Mouse (Mus musculus) frontal cortex, postnatal 36 days (tissue): ENCODE measurements around the gene Nfatc2.

Experiments
- DNase-seq, 2 experiments: peaks; one replicate each; pipeline ENCODE4 v3.0.0; 2022; ENCODE audit warnings: low spot score in 2 of 2

Gene Nfatc2

DNA sequence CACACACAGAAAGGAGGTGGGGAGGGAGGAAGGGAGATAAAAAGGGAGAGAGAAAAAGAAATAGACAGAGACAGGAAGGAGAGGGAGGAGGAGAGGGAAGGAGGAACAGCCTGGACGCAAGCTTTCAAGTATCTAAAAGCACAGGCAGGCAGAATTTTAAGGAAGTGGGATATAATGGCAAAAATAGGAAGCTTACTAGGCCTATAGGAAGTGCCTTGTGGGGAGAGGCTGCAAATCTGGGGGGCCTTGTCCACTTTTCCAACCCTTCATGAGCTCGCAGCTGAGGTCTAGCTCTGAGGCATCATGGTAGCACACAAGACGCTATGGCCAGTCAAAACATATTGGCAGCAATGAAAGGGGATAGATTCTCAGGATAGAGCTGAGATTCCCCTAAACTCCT is 22.3 kb downstream of the Nfatc2 start:
- no peak for DNase-seq

DNA sequence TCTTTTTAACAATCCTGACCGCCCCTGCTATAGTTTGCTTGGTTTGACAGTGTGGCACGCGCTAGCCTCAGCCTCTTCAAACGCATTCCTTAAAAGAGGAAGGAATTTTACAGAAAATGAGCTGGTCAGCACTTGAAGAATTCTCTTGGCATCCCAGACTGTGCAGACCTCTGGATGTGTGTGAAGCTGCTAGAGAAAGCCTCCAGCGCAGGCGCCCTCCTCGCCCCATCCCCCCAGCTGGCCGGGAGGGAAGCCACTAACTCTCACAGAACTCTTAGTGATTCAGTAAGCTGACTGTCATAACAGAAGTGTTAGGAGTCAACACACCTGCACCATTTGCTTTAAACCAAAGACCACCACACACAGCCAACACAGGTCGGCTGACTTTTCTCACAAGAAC is 23.3 kb downstream of the Nfatc2 start:
- no peak for DNase-seq

DNA sequence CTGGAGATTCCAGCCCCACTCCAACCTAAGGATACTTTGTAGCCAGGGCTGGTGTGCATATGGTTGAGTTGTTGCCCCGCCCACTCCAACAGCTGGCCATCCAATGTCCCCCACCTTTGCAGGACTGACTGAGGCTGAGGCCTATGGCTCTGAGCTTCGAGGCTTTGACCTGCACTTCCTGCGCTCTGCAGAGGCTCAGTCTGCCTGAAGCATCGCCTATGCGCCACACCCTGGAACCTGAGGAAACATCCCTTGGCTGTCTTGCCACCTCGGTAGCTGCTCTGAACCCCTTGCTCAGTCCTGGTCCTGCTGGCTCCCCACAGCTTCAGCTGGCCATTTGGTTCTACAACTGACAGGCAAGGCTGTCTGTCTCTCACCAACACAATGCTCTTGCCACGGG is 24.1 kb downstream of the Nfatc2 start:
- no peak for DNase-seq

DNA sequence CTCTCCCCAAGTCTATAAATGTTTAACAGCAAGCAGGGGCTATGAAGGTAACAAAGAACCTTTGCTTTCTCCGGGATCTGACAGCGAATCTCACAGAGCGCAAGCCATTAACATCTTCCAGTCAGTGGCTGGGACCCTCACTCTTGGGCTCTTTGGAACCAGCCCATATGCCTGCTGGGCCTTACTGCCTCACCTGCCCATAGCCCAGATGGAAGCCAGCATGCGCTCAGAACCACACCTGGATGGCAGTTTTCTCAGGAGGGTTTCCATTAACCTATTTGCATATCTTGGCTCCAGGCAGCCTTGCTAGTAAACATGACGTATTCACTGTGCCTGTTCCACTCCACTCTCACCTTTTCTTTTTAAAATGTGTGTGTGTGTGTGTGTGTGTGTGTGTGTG is 25.6 kb downstream of the Nfatc2 start:
- no peak for DNase-seq

DNA sequence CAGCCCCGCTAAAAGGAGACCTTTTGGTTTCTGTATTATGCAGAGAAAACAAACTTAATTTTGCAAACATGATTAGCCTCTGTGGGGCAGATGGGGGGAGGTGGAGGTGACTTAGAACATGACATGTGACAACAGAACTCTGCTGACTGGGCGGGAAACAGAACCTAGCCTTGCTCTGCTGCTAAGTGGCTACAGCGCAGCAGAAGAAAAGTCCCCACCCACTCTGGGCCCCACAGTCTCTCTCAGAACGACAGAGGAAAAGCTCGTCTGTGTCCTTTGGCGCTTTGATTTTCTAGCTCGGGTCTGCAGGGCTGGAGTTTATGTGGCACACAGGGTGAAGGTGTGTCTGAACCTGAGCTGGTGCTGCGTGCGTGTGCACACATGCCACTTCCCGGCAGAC is 26.5 kb downstream of the Nfatc2 start:
- DNase-seq, result no peak

DNA sequence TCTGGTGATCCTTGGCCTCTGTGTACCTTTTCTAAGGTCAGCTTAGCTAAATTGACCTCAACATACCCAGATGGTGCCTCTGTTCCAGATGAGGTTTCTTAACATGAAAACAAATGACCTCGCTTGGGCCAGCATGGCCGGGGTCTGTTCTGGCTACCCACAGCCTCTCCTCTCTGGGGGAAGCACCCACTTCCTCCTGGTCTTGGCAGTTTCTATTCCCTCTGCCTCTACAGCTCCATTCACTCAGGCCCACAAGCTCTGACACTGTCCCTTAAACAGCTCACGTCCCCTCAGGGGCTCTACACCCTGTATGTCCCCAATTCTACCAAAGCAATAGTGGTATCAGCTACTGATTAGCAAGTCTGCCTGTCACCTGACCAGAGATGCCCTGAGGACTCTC is 27.6 kb downstream of the Nfatc2 start:
- DNase-seq, result no peak

DNA sequence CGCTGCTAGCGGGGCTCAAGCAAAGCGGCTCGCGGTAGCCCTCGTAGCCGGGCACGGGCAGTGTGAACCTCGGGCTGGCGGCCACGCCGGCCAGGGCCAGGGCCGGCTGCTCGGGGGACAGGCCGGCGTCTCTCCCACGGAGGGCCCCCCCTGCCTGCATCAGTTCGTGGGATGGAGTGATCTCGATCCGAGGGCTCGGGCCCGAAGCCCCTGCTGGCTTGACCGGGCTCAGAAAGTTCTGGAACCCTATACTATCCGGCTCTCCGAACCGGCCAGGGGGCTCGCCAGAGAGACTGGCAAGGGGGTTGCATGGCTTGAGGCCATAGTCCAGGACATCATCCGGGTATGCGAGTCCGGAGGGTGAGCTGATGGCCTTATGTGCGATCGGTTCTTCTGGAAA is 30.2 kb downstream of the Nfatc2 start:
- no peak for DNase-seq

DNA sequence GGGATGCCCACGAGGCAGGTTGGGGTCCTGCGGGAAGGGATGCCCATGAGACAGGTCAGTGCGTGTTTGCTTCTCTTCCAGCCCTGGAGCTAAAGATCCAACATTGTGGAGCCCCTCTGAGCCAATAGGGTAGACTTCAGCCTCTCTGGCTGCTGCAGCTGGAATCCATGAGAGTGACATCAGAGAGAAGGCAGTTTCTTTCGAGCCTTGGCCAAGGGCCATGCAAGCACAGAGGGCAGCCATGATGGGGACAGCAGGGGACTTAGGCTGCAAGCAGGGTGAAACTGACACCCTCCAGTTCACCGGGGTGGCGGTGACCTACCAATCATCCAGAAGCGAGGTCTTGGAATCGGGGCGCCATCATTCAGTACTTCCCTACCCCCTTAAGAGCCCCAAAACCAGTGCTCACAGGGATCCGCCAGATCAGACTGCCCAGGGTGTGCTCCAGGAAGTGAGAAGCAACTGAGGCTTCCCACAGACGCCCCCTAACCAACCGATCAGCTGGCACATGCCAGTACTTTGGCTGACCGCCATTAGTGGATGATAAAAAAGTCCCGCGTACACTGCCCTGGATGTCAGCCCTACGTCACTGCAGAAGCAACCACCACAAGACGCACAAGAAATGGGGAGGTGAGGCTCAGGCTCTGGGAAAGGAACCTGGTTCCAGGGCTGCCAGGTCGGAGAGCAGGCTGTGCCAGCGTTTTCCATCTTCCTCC is 35.8 kb downstream of the Nfatc2 start:
- no peak for DNase-seq

DNA sequence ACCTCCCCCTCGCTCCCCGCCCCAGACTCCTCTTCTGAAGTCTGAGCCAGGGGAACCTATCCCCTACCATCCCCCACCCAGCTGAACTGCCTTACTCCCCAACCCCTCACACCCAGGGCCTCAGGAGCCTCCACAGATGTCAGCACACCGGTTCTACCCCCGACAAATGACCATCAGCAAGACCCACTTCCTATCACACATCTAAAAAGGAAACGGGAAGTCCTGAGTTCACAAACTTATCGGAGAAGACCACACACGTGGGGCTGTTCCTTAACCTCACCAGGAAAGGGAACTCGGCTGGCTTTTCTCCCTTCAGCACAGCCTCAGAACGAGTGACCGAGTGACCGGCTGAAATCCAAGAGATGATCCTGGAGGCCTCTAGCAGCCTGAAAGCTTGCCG is 38.3 kb downstream of the Nfatc2 start:
- no peak for DNase-seq

DNA sequence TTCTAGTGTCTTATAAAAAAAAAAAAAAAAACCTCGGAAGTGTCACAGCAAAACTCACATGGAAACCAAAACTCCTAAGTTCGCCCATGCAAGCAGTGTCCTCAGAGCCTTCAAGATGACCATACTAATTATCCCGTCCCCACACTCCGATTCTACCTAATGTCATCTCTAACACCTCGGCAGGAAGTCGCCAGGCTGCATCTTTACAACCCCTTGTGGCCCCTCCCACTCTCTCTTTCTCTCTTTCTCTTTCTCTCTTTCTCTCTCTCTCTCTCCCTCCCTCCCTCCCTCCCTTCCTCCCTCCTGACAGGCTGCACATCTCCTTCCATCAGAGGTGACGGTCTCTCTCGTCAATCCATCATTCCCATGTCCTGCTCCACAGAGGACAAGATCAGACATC is 44.4 kb downstream of the Nfatc2 start:
- no peak for DNase-seq

DNA sequence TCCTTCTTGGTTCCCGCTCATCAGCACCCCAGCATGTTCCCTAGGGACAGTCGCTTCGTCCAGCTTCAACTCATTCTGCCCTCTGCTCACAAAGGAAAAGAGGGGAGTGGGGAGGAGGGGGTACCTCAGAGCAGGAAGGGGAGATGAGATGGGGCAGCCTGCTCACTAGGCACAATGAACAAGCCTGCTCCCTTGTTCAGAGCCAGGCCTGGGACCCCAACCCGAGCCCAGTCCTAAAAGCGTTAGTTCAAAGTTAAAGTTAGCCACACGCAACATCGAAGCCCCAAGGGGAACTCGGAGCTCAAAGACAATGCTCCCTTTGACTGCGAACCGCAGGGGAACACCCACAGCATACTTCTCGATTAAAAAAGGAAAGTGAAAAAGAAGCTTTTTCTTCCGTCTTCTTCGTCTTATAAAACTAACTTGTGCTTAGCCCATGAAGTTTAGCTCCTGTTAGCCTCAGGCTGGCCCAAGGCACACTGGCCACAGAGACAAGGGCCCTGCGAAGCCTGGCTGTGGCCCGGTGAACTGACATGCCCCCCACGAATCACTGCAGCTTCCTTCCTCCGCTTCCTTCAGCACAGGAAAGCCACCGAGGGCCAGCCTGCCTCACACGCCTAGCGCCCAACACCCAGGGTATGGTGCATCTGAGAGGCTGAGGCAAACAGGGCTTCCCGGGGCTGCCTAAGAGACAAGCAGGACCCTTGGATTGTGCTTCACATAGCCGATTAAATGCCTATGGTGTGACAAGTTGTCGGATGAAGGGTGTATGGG is 45.4 kb downstream of the Nfatc2 start:
- DNase-seq, result no peak

DNA sequence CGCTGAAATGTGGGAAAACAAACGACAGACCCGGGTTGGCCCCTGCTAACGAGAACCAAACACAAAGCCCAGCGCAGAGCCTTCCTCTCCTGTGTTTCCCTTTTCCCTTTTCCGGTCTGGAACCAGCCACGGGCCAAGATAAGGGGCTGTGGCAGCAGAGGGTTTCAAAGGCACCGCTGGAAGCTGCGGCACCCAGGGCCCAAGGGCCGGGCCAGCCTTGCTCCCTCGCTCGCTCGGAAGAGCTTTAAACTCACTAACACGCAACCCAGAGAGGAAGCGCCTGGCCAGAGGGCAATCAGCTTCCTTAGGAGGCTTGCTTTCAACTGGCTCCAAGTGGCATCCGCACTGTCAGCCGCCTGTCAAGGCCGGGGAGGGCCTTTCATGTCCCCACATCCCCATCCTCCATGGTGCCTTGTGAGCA is 47.9 kb downstream of the Nfatc2 start:
- DNase-seq, result no peak

DNA sequence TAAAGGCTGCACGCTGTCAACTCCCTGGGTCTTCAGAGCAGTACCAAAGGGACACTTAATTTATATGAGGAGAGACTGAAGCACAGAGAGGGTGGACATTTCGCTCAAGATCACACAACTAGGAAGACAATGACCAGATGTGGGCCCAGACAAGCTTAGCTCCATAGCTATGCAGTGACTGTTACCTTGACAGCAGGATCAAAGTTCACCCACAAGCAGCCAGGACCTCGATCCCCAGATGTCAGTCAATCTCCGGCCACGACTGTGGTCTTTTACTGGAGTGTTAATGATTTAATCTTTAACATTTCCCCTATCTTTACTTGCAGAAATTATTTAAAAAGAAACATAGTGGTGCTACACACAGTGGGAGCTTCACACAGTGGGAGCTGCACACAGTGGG is 49.1 kb downstream of the Nfatc2 start:
- no peak for DNase-seq

DNA sequence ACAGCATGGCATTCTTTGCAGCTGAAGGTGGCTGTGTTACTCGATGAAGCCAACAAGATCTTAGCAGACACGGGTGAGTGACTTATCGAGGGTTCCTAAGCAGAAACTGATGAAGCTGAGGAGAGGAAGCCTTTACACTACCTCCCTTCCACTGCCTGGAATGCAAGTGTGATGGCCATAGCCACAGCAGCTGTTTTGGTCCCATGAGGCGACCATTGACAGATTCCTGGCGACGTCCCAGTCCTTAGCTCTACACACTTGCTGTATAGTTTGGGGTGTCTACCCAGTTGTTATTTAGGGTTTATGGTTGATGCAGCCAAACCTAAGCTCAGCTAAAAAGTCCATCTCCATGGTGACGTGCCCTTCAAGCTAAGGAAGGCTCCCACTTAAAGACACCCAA is 50.2 kb downstream of the Nfatc2 start:
- no peak for DNase-seq

DNA sequence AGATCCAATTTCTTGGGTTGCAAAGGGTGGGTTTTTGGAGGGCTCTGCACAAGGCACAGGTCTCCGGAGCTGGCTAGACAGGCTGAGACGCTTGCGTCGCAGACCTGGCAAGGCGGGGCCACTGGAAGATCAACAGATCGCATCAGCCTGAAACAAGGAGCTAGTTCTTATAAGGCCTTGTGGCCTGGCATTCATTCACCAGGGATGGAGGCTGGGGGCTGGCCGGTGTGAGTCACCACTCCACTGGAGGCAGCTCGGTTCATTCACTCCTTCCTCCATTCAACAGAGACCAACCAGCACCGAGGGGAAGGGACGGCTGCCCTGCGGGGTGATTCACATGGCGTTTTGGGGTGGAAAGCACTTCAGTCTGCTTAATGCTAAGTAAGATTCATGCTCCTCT is 52.1 kb downstream of the Nfatc2 start:
- DNase-seq, result no peak

DNA sequence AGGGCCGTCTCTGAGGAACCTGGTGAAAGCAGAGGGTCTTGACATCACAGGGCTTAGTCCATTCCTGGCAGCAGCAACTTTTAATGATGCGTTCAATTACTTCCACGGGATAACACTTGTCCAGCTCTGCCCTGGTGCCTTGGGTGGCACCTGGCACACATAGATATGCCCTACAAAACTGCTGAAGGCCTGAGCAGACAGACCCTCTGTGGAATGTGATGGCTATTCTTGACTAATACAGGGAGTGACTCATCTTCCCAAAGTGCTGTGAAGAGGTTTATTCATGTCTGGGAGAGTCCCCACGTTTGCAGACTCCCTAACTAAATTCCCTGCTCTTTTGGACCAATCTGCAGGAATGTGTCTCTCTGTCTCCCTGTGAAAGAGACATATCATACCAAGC is 53.4 kb downstream of the Nfatc2 start:
- no peak for DNase-seq

DNA sequence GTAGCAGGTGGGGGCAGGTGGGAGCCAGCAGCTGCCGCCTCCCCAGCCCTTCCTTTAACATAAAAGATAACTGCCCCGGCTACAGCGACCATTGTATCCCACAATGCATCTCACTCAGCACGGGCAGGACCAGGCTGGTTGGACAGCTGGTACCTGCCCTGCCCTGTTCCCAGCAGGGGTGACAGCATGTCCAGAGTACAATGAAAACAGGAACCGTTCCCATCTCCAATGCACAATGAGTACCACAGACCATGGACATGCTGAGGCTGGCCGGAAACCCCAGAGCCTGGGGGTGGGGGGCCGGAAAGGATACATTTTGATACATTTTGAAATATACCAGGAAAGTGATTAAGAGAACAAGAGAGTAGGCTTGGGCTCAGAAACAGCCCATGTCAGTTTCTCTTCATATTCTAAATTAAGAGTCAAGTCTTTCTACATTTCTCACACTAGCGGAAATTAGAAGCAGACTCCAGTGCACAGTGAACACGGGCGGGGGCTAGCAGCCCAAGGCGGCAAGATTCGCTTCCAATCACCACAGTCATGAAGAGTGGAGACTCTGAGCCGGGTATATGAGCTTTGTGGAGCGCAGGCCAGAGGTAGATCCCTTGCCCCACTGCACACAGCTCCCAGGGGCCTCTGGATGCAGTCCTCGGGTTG is 55.4 kb downstream of the Nfatc2 start:
- DNase-seq, result peak in 1 of 2 experiments; percentile 37

DNA sequence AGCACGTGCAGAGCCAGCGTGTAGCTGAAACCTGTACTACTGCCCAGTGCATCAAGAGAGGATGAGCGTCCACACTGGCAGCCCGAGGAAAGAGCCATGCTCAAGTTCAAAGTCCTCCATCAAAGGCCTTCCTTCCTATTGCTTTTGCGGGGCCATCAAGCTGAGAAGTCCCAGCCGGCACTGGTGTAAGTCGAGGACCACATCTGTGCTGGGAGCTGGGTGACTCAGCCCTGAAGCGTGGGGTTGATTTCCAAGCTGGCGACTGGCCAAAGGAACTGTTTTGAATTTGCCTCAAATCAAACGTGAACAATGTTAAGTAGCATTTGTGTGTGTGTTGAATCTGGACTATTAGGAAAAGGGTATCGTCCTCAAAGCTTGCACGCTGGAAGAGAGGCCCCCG is 57.4 kb downstream of the Nfatc2 start:
- peak; percentile 59 to 62 for DNase-seq

DNA sequence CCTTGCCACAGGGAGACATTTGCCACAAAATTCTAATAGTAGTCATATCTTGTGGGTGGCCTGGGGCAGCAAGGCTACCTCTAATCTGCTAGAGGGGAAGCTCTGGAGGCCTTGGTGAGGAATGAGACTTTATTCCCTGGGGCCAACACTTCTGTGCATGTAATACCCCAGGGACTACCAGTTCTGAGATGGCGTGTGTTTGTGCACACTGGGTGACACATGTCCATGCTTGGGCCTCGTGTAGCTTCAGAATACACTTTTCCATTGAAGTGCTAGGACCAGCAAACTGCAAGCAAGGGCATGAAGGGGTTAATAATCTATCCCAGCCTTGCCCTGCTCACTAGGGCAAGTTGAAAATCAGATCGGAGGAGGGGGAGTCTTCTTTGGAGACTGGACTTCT is 58.4 kb downstream of the Nfatc2 start:
- no peak for DNase-seq

DNA sequence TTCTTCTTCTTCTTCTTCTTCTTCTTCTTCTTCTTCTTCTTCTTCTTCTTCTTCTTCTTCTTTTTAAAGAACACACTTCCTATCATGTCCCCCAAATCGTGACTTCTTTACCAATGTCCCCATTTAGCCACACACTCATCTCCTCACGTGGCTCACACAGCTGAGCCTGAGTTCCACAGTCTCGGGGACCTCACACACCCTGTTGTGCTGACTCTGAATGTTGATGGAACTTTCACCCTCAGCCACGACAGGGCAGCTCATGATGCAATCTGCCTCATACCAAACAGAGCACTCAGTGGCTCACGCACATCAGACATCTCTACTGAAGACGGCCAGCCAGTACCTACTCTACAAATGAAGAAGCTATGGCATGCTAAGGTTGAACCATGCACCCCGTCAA is 60.2 kb downstream of the Nfatc2 start:
- no peak for DNase-seq

DNA sequence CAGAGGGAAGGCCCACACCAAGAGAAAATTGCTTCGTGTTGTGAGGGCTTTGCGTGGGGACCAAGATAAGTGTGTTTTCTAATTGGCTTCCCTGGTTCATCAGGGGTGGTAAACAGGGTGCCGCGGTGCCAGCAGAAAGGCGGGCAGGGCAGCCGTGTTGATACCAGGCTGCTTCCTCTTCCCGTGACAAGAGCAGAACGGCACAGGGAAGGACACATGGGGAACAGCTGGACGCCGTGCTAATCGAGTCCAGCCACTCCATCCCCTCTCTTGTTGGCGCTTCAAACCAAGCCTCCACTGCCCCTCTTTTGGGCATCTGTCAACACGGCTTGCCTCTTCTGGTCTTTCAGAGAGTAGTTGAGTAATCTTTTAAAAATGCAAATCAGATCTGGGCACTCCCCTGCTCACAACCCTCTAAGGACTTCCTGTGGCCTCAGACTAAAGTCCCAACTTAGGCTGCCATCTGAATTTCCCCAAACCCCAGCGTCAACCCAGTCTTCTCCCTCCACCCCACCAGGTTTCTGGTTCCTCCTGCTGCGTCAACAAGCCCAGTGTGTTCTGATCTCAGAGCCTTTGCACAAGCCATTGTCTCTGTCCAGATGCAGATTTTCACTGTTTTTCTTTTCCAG is 61.7 kb downstream of the Nfatc2 start:
- no peak for DNase-seq

DNA sequence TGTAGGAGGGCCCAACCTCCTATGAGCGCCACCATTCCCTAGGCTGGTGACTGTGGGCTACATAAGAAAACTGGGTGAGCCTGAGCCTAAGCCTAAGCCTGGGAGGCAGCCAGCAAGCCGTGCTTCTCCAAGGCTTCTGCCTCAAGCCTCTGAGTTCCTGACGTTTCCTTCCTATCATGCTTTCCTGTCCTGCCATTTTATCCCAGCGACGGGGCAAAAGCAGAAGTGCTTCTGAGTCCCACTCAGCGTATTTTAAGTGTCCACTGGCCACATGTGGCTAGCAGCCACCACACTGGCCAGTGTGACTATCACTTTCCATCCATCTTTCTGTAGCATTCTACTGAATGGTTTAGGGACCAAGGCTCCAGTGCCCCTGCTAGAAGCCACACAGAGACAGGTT is 62.4 kb downstream of the Nfatc2 start:
- no peak for DNase-seq
